Mouse (Mus musculus) thymus, adult 18-20 months (tissue): ENCODE measurements around the gene Cpd.
"Not testable (repeated sequence)": the region's sequence is repeated elsewhere in the genome, so short reads cannot be mapped to it uniquely, and the experiment has no call there.

ENCODE experiments used
- DNase-seq, 2 experiments: peaks; one replicate each; pipeline ENCODE4 v3.0.0; 2022; ENCODE audit warnings: mixed read lengths in 2 of 2

The Cpd gene

DNA sequence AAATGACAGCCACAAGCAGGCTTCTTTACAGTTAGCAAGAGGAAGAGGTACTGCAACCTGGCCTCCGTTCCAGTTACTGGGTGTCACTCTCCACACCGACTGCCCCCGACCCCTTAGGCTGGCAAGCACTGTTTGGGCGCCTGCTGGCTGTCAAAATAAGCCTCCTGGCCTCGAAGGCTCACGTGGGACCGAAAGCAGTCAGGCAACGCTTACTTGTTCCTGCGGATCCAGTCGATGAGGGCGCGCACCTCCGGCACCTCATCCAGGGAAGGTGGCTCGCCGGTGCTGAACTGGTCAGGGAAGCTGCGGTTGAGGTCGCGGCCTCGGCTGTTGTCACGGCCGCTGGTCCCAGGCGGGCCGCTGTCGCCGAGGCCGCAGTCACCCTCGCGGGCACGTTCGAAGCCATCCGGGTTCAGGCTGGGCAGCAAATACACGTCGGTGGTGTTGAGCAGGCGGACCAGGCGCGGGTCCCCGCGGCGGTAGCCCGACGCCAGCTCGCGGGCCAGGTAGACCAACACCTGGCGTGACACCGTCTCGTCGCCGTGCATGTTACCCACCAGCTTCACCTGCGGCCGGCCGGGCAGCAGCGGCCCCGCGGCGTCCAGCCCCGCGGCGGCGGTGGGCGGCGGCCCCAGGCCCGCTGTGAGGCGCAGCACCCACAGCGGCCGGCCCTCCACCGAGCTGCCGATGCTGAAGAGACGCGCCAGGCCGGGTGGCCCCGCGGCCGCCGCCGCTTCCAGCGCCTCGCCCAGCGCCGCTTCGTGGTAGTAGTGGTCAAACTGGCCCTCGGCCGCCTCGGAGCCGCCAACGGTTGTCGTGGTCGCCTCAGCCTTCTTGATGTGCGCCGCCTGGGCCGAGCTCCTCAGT is 574 bp downstream of the Cpd start:
- DNase-seq = peak; percentile 3 to 5

- DNase-seq = peak in 1 of 2 experiments; percentile 18
These were observed 1.4 kb downstream of the Cpd start for GRCm38 (mm10) chr11:76845275-76845980.

DNA sequence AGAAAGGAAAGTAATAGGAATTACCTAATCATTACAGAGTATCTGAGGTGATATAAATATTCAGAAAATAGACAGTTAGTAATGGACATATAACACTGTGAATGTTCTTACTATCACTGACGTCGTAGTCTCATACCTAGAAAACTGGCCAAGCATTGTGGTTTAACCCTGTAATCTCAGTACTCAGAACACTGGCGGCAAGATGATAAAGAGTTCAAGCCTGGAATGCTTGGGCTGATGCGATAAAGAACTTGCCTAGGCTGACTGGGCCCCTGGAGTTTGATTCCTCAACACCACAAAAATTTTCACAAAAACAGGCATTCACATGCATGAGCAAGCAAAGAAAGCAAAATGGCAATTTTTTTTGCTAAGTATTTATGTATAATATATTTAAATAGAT is 8.2 kb downstream of the Cpd start:
- DNase-seq = no peak

DNA sequence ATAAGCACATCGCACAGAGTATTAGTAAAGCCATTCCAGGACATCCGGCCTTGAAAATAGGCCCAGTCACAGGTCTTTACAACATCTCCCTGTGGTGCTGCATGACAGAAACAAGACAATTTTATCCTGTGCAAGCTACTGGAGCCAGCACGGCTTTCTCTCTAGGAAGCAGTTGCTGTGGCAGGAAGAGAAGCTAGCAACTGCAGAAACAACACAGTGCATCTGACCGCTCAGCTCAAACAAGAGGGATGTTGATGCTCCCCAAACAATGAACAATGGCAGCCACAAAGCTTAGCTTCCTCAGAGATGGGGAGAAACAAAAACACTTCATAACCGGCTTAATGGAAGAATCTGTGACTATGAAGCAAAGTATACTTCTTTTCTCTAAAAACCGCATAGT is 10.5 kb downstream of the Cpd start:
- DNase-seq = no peak

- no peak for DNase-seq
These were observed 10.9 kb downstream of the Cpd start for GRCm38 (mm10) chr11:76835868-76836267.

DNA sequence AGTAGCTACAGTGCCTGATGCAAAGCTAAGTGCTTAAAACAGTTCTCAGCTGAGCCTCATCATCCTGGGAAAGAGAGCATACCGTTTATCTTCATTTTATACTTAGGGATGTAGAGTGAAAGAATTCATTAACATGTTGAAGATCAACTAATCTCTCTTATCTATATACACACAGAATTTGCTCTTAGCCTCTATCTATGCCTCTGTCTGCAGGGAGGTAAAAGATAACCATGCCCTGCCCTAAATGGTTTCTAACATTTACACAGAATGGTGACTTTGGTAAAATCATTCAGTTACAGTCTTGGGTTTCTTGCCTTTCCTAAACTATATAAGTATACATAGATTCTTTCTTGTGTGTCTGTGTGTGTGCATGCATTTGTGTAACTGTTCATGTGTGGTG is 12.2 kb downstream of the Cpd start:
- no peak for DNase-seq

- DNase-seq = no peak
These were observed 21.9 kb downstream of the Cpd start for GRCm38 (mm10) chr11:76824885-76825265.

- DNase-seq = no peak
These were observed 22.5 kb downstream of the Cpd start for GRCm38 (mm10) chr11:76824238-76824884.

GRCm38 (mm10) chr11:76823641-76824040 is 23.2 kb downstream of the Cpd start:
- no peak for DNase-seq

GRCm38 (mm10) chr11:76821353-76821752 is 25.5 kb downstream of the Cpd start:
- DNase-seq = no peak

DNA sequence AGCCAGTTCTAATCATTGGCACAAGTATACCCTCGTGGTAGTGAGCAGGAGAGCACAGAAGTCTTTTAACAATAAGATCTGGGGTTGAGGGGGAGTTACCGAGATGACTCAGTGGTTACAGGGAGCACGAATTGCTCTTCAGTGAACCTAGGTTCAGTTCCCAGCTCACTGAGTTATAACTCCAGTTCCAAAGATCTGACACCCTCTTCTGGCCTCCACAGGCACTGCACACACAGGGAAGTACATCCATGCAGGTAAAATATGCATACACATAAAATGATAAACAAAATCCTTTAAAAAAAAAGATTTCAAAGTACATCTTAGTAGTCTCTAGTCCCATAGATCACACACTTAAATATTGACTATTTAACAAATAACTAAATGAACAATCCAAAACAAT is 29.2 kb downstream of the Cpd start:
- no peak for DNase-seq

DNA sequence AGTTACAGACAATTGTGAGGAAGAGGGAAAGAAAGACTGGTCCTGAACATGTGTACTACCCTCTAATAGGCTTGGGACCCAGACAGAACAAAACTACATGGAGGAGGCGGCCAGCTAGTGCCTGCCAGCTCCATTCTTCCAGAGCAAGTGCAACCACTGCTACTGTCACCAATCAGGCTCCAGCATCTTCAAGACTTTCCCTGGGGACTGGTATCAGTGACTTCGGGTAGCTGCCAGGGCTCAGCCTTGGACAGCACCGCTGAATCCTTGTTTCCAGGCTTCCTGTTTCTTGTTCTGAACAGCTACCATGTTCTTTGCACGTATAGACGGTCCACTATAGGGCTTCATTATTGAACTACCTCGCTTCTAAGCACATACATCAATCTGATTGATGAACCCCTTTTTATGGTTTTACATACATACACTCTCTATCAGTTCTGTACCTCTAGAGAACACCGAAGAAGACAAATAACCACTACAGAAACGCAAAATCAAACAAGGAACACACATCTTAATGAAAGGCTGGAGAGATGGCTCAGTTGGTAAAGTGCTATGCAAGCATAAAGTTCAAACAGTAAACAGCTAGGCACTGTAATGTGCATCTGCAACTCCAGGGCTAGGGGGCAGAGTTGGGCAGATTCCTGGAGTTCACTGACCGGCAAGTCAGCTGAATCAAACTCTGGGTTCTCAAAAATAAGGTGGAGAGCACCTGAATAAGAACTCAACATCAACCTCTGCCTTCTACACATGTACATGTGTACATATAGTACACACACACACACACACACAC is 35.9 kb downstream of the Cpd start:
- DNase-seq = no peak

DNA sequence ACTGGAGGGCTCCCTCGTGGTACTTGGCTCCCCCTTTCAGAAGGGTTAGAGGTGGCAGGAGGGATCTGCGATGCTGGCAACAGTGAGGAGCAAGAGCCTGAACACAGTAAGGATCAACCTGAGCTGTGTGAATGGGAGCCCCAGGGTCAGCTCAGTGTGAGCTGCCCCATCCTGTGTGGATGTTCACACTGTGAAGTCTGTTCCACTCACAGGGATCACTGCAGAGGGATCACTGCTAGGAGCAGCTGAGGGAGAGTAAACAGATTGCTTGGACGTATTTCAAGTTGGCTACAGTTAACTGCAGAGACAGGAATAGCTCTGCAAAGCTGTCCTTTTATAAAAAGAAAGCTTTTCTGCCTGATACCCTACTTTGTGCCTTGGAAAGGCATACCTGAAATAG is 37.4 kb downstream of the Cpd start:
- DNase-seq = no peak

GRCm38 (mm10) chr11:76808550-76808949 is 38.3 kb downstream of the Cpd start:
- no peak for DNase-seq

DNA sequence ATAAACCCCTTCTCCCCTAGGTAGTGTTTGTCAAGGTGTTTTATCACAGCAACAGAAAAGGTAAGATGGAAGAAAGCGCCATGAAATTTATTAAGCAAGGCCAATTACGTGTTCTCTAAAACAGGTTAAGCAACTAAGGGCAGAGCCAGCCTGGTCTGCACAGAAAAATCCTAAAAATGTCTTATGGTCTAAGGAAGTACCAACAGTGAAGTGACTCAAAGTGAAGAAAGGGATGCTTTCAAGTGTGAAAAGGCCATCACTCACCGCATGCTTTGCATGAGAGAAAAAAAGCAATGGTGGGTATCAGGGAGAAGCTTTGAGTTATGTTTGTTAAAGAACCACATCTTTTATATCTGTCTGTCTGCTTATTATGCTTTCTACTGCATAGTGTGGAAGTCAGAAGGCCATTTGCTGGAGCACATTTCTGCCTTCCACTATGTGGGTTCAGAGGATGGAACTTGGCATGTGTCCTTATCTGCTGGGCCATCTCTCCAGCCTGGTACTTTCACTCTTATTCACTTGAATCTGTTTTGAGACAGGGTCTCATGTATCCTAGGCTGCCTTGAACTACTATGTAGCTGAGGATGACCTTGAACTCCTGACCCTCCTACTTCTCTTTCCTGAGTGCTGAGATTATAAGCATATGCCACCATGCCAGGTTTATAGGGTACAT is 39.7 kb downstream of the Cpd start:
- DNase-seq = no peak

- DNase-seq = no peak
These were observed 40.8 kb downstream of the Cpd start for GRCm38 (mm10) chr11:76806026-76806425.

DNA sequence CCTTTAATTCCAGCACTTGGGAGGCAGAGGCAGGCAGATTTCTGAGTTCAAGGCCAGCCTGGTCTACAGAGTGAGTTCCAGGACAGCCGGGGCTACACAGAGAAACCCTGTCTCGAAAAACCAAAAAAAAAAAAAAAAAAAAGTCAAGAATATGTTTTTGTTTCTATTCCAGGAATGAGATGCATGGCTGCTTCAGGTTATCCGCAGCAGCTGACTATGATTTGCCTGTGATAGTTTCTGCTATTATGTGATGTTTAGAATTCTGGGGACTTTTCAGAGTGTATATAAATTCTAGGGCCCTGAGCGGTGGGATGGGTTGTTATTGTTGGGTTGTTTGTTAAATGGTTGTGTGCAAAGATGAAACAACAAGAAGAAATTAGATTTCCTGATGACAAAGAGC is 41.7 kb downstream of the Cpd start:
- not testable (repeated sequence) for DNase-seq

DNA sequence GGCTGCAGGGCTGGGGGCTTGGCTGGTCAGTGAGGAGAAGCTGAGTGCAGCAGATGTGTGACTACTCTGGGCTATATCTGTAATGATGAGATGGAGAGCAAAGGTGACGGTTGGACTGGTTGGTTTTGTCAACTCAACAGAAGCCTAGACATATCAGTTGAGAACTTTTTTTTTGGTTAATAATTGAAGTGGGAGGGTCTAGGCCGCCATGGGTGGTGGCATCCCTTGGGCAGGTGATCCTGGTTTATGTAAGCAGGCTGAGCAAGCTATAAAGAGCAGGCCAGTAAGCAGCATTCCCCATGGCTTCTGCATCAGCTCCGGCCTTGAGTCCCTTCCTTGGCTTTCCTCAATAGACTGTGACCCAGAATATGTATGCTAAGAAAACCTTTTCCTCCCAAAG is 43.6 kb downstream of the Cpd start:
- no peak for DNase-seq

DNA sequence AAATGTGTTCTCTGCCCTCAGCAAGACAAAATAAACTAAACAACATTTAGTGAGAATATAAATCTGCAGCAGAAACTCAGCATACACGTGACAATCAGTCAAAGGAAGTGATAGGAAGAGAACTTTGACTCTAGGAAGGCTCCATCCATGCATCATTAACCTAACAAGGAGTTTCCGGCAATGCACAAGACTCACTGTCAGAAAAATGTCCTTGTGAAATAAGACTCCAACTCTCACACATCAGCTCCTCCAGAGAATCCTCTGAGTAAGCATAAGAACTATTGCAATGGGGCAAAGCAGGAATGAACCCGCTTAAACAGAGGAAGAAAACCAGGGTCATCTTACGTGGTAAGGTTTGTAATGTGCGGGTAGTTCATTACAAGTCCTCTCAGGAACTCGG is 49.6 kb downstream of the Cpd start:
- DNase-seq = no peak

GRCm38 (mm10) chr11:76795326-76795725 is 51.5 kb downstream of the Cpd start:
- no peak for DNase-seq

- DNase-seq = no peak
These were observed 55.5 kb downstream of the Cpd start for GRCm38 (mm10) chr11:76791331-76791730.

DNA sequence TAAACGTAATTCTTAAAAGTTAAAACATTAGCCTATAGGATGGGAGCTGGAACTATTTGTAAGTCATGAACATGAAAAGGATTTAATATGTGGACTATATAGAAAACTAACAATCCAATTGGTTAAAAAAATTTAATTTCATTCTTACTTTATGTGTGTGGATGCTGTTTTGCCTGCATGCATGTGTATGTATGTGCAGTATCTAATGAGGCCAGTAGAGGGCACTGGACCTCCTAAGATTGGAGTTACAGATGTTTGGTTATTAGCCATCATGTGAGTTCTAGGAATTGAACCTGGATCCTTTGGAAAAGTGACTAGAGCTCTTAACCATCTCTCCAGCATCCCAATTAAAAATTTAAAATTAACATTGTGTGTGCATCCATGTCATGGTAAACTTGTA is 57.6 kb downstream of the Cpd start:
- no peak for DNase-seq
